Mouse (Mus musculus) kidney, postnatal 25 days (tissue): ENCODE results near the gene Tmem50b.
"Not testable (repeated sequence)": the region's sequence is repeated elsewhere in the genome, so short reads cannot be mapped to it uniquely, and the experiment has no call there.

Experiments
- DNase-seq, 2 experiments: peaks; one replicate each; pipeline ENCODE4 v3.0.0; 2021; ENCODE audit warnings: mixed read lengths in 2 of 2

Gene Tmem50b

GRCm38 (mm10) chr16:91597672-91598010 is at the start of gene Tmem50b:
Tmem50b (minus strand) TSS chr16:91597800.
- peak; percentile 99 to 100 for DNase-seq

DNA sequence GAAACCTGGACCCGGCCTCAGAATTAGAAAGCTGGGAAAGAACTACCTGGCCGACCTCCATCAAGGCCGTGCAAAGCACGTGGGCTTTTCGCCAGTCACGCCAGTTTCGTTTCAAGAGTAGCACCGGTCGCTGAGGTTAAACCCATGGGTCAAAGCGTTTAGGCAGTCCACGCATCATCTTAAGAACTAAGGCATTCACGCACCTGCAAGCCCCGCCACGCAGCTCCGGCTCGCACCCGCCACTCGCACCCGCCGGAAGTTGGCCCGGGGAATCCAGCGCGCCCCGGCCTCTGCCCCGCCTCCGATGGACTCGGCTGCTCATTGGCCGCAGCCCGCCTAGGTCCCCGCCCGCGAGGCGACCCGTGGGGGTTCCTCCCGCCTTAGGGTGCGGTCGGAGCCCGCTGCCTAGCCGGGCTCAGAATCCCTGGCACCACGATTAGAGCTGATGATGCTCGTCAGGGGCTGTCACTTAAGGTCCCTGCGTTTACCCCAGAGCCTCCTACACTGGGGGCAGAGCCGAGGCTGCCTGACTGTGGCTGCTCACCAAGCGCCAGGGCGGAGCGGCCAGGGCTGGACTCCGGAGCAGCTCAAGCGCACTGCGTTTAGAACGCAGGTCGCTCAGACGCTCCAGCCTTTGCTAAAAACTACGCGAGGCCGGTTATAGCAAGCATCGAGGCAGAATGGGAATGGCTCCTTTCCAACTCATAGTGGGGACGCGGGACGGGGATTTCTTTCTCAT is 49.2 kb upstream of the Tmem50b start, which contains the start of gene Gart:
Gene Gart (minus strand): TSS at position 272 of the 739 bp plus-strand sequence.
- peak; percentile 93 to 98 for DNase-seq

- DNase-seq = no peak
These were observed 48.5 kb upstream of the Tmem50b start for GRCm38 (mm10) chr16:91645995-91646602.

DNA sequence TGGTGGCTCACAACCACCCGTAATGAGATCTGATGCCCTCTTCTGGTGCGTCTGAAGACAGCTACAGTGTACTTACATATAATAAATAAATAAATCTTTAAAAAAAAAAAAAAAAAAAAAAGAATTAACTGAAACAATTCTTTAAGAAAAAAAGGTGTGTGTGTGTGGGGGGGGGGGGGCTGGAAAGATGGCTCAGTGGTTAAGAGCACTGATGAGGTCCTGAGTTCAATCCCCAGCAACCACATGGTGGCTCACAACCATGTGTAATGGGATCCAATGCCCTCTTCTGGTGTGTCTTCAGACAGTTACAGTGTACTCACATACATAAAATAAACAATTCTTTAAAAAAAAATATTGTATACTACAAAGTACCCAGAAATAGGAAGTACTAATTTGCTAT is 47.8 kb upstream of the Tmem50b start:
- not testable (repeated sequence) for DNase-seq

DNA sequence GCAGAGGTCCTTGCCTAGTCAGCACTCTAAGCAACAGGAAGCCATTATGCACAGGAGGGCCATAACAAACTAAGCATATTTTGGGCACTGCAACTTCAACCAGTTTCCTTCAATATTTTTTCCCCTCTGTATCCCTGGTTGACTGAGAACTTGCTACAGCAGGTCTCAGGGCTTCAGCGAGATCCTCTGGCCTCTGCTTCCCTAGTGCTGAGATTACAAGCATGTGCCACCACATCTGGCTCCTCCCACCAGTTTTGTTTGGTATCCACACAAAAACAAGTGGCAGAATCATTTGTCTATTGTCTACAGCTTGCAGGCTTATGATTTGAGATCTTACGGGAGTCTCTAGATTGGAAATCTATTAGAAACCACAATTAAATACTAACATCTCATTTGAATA is 47.3 kb upstream of the Tmem50b start:
- DNase-seq = no peak

DNA sequence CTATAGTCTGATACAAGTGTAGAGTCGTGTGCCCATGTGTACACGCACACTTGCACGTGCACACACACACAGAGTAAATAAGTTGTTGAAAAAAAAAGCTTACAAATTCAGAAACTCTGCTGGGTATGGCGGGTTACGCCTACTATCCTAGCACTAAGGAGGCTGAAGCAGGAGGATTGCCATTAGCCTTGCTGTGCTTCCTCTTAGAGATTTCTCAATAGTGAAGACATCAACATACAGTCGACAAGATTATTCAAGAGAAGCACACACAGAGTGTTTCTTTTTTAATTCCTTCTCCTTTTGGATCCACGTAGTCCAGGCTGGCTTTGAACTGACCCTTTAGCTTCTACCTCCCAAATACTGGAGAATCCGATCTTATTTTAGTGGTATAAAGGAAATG is 42.6 kb upstream of the Tmem50b start:
- no peak for DNase-seq

GRCm38 (mm10) chr16:91639636-91640035 is 42.0 kb upstream of the Tmem50b start:
- DNase-seq = no peak

DNA sequence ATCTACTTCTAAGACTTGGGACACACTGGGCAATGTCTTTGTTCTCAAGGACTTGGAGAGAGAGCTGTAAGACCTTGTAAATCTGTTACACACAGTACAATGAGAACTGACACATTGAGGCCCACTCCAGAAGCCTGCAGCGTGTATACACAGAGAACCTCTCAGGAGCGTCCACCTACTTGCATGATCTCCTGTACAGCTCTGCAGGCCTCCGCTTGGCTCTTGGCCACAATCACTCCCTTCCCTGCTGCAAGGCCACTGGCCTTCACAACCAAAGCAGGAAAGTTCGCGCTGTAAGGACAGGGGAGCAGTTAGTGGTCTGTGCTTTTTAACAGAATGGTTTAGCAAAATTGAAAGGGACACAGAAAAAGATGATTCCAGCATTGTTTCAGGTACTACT is 41.6 kb upstream of the Tmem50b start:
- no peak for DNase-seq

- no peak for DNase-seq
These were observed 36.0 kb upstream of the Tmem50b start for GRCm38 (mm10) chr16:91633641-91634040.

- no peak for DNase-seq
These were observed 35.3 kb upstream of the Tmem50b start for GRCm38 (mm10) chr16:91632940-91633339.

DNA sequence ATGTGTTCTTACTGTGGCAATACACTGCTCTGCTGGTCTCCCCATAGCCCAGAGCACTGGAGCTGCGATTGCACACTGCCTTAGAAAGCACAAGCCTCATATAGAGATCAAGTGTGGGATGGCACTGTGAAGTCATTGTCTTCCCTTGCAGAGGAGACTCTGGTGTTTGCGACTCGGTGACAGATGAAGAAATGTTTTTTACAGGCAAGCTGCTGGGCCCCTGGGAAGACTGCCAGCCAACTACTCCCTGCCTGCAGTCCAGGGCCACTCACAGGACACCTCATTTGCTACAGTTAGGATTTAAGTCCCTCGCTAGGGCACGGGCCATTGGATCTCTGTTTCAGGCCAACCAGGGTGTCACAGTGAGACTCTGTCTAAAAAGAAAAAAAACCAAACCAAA is 34.8 kb upstream of the Tmem50b start:
- no peak for DNase-seq

GRCm38 (mm10) chr16:91630584-91630983 is 33.0 kb upstream of the Tmem50b start:
- no peak for DNase-seq

DNA sequence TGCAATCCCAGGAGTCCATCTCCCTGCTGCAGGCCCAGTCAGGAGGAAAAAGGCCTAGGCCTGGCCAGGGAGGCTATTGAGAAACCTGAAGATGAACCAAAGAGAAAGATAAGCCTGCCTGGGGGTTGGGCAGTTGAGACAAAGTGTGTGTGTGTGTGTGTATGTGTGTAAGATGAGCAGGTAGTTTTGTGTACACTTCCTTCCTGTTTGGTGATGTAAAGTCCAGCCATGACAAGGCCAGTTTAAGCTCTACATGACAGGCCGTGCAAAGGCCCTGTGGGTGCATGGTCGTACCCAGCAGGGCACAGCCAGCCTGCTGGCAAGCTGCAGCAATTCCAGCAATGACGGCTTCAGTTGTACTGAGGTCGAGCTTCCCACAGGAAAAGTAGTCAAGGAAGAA is 32.1 kb upstream of the Tmem50b start:
- DNase-seq = no peak

- no peak for DNase-seq
These were observed 31.1 kb upstream of the Tmem50b start for GRCm38 (mm10) chr16:91628673-91629072.

DNA sequence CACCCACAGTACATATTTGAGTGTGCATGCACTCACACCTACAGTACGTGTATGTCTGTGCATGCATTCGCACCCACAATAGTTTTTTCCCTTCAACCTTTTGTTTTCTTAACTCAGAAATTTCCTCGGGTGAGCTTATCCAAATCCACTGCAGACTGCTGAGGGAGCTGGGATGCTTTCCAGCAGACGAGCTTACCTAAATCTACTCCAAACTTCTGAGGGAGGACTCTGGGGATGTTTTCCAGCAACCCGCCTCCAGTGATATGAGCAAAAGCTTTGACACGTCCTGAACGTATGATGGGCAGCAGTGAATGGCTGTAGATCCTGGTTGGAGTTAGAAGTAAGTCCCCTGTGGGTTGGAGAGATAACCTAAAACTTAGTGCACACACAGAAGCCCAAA is 30.2 kb upstream of the Tmem50b start:
- DNase-seq = no peak

DNA sequence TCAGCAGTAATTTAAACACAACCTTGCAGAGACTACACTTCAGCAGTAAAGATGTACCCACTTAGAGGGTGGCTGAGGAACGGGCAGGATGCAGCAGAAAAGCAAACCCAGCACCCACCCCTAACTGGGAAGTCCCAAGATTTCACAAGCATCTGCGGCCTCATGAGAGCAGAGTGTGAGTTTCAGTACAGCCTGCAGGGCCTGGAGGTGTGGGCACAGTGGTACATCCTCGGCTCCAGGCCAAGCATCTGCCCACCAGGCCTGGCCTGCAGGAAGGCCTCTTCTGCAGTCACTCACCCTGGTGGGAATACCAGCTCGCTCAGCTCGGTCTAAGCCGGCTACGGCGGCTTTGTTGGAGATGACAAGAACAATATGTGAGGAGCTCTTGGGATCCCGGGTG is 25.5 kb upstream of the Tmem50b start:
- no peak for DNase-seq

- DNase-seq = no peak
These were observed 23.4 kb upstream of the Tmem50b start for GRCm38 (mm10) chr16:91620991-91621390.

GRCm38 (mm10) chr16:91620185-91620584 is 22.6 kb upstream of the Tmem50b start:
- peak in 1 of 2 experiments; percentile 8 for DNase-seq

DNA sequence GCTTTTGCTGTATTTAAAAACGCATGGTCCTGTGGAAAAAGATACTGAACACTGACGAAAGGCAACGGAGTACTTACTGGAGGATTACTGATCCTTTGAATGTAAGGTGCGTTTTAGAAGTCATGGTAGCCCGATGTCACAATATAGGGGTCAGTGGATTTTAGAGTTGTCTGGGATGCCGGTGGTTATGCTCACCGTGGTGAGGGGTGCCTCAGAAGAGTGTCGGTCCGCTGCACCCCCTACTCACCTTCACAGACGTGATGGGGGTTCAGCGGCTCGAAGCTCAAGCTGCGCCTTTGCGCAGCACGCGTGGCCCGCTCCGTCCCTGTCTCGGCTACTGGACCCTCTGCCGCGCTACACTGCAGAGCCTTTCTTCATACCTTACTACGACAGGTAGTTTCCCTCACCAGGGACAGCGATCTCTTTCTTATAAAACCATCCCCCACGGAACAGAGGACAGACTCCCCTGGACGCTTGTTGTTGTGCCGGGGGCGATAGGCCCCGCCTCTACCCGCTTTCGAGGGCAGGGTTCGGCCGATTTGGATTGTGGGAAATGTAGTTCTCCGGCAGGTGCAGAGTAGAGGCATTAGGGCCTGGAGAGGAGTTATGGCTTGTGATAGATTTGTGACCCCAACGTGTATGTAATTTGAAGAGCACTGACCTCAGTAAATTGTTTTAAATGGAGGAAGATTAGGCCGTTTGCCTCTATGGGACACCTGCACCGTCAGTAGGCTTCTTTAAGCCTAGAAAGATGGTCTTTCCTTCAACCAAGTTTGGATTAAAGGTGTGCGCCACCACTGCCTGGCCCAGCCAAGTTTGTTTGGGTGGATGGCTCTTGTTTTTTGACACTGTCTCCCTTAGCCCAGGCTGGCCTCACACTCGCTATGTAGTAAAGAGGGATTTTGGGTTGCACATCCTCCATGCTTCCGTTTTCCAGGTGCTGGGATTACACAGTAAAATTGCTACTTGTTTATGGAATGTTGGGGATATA is 21.2 kb upstream of the Tmem50b start, which contains the start of gene Dnajc28:
Gene Dnajc28 (minus strand): TSS at position 516 of the 991 bp plus-strand sequence.
- DNase-seq = peak; percentile 87 to 91

GRCm38 (mm10) chr16:91614552-91614951 is 17.0 kb upstream of the Tmem50b start:
- DNase-seq = no peak

DNA sequence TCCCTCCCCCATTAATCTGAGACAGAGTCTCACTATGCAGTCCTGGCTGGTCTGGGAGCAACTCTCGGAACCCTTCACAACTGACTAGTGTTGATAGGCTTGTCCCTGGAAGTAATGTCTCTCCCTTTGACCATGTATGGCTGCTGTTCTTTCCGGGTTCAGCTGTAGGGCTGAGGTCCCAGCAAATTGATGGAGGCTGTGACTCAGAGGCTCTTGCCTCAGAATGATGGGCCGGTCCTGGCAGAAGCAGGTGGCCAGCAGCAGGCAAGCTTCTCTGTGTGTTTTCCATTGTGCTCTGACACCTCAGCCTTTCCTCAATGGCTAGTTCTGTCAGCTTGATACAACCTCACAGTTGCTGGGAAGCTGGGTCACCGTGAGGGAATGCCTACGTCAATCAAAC is 14.9 kb upstream of the Tmem50b start:
- DNase-seq = no peak

GRCm38 (mm10) chr16:91611248-91611647 is 13.6 kb upstream of the Tmem50b start:
- no peak for DNase-seq
